Mouse (Mus musculus) myocyte (in vitro differentiated cells): ENCODE measurements around the gene Gstp3.

ENCODE experiments used
- POLR2A ChIP-seq: IDR thresholded peaks from one replicate; pipeline ENCODE4 v1.6.1; 2011; ENCODE audit warnings: low read depth, mild to moderate bottlenecking, control low read depth, moderate library complexity; ENCODE audit not compliant: insufficient read length
- TCF3 ChIP-seq: IDR thresholded peaks from one replicate; pipeline ENCODE4 v1.6.1; 2011; ENCODE audit warnings: low read depth, control low read depth; ENCODE audit not compliant: insufficient read length

DNA sequence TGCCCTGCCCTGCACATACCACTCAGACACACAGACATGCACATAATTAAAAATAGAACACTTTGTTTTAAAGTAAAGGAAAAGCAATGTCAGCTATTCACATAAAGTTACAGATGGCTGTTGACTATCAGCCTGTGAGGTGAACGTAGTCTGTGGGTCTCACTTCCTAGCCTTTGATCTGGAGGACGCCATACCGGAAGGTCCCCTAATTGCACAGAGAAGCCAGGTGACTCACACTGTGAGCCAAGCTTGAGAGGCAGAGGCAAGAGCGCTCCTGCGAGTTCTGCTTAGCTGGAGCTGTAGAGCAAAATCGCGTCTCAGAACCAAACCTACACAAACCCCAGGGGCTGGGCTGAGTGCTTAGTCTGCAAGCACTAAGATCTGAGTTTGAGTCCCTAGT lies 34.4 kb upstream of the Gstp3 start:
- TF ChIP-seq TCF3 (no peak), POLR2A (peak; percentile 9)
